Mouse (Mus musculus) E14TG2a.4 (cell line): ENCODE data around the gene Pgap1.

Experiments used
- CTCF ChIP-seq: conservative IDR thresholded peaks from 2 replicates; pipeline ENCODE4 v1.5.1; 2014; ENCODE audit warnings: low read length
- POU5F1 ChIP-seq: IDR thresholded peaks from 2 replicates; pipeline ENCODE4 v1.6.1; 2014; ENCODE audit warnings: low read length, borderline replicate concordance

DNA sequence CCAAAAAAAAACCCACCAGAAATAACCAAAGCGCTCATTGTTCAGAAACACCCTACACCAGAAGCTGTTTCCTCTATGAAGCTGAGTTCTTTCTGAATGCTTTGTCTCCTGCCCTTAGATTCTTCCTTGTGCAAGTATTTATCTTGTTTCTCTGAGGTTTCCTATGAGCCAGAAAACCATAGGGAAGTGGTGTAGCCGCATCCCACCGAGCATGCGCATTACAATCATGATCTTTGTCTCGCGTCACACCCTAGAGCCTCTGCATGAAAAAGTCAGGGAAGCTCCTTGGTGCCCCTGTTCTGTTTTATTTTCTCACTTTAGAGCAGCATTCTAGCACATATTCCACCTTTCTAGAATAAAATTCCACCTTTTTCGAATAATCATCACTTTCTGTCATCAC lies 113.8 kb downstream of the Pgap1 start:
- TF ChIP-seq CTCF (no peak), POU5F1 (peak; percentile 63; the same call in 1 of the 2 replicates)
